Mouse (Mus musculus): ENCODE measurements around the gene Birc7.

Birc7 gene

GRCm38 (mm10) chr2:180967010-180967763 is 38.4 kb downstream of the Birc7 start, which contains the start of gene Arfgap1:
Gene Arfgap1 (plus strand): TSS chr2:180967225.
- ATAC-seq (ENCODE audit: low TSS enrichment), result peak; percentile 92

GRCm38 (mm10) chr2:180981133-180981532 is 52.3 kb downstream of the Birc7 start:
- no peak for ATAC-seq (ENCODE audit: low TSS enrichment)

Measured in frontal cortex, adult (tissue).